Mouse (Mus musculus) cerebellum, postnatal 4 days (tissue): ENCODE measurements around the gene Olfr535.
"Not testable (repeated sequence)": the region's sequence is repeated elsewhere in the genome, so short reads cannot be mapped to it uniquely, and the experiment has no call there.

Experiments
- DNase-seq, 2 experiments: peaks; one replicate each; pipeline ENCODE4 v3.0.0; 2022; ENCODE audit warnings: low spot score in 2 of 2, mixed read lengths in 1 of 2

Gene Olfr535

GRCm38 (mm10) chr7:140483916-140484315 lies at the start of gene Olfr535:
TSS of gene Olfr535 (plus strand) at chr7:140484216.
- no peak for DNase-seq

DNA sequence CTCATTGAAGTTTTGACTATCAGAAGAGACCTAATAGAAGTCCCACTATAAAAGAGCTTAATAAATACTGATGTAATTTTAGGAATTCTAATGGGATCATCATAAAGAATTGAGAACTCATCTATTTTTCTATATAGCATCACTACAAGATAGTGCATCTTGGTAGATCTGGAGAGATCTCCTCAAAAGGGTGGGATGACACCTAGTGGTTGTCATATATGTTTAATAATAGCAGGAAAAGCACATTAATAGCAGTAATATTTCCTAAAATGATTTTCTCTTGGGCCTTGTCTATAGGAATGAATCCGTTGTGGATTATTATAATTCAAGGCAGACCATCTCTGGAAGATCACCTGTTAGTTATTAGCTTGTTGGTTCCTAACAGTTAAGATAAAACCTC lies 40.9 kb upstream of the Olfr535 start:
- no peak for DNase-seq

- not testable (repeated sequence) for DNase-seq
These were observed 20.9 kb upstream of the Olfr535 start, which contains the start of gene Olfr533 for GRCm38 (mm10) chr7:140463070-140463469. TSS of gene Olfr533 (plus strand) at chr7:140463370.

GRCm38 (mm10) chr7:140477886-140478285 lies 6.1 kb upstream of the Olfr535 start:
- DNase-seq = no peak

GRCm38 (mm10) chr7:140478733-140479132 lies 5.3 kb upstream of the Olfr535 start:
- DNase-seq = no peak

GRCm38 (mm10) chr7:140488981-140489380 lies 5.0 kb downstream of the Olfr535 start:
- no peak for DNase-seq

GRCm38 (mm10) chr7:140494231-140494630 lies 10.2 kb downstream of the Olfr535 start:
- DNase-seq = no peak

- no peak for DNase-seq
These were observed 10.7 kb downstream of the Olfr535 start for GRCm38 (mm10) chr7:140494702-140495101.

GRCm38 (mm10) chr7:140507346-140508021 lies 23.5 kb downstream of the Olfr535 start, which contains the start of gene Olfr536:
TSS of gene Olfr536 (minus strand) at chr7:140507396.
- DNase-seq = peak in 1 of 2 experiments; percentile 22

DNA sequence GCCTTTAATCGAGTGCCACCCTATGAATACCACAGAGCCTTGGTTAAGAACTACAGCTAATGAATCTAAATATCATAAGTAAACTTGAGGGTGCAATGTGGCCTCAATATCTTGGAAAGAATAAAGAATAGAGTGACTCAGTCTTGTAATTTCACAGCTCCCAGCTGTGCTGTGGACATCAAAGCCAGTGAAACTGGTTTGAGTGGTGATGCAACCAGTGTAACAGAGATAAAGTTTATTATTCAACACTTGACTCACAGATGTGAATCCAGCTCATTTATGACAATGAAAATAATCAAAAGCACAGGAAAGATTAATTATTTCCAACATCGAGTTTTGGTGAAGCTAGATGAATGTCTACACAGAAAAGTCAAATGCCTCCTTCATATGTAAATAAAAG lies 55.7 kb downstream of the Olfr535 start:
- no peak for DNase-seq
